ENCODE assay signal across 8 mouse cellular contexts in genomic region chr10:22819871-22820590, GRCm38 (mm10). TPM values are rescaled to one million over a fixed set of nuclear protein-coding genes. Genes with fewer than 3 reads are reported as not detected.
DNase-seq lines count a peak whose midpoint lies in the region; ATAC-seq and TF ChIP-seq lines count a peak whose summit lies in the region.

TSS of gene Tcf21 (minus strand) at chr10:22820174.

- H3K36me3 ChIP-seq in embryonic facial prominence, embryonic 11.5 days (replicated peaks; ENCODE audit: control insufficient read depth, insufficient read depth, low read depth, low read length): no peaks in the 10 kb centered on the region
- H3K36me3 ChIP-seq in limb, embryonic 15.5 days: no peaks in the 10 kb centered on the region

- no peak within 1 kb of the TSS for H3K9ac ChIP-seq in embryonic facial prominence, embryonic 11.5 days (replicated peaks; ENCODE audit: low read length)
- H3K9ac ChIP-seq in limb, embryonic 15.5 days: no peak within 1 kb of the TSS

- H3K4me2 ChIP-seq in embryonic facial prominence, embryonic 11.5 days (ENCODE audit: low read depth, low read length): no peak within 1 kb of the TSS
- H3K4me2 ChIP-seq in limb, embryonic 15.5 days: peak within 1 kb of the TSS; percentile 22; the same call in 1 of the 2 replicates

- H3K27ac ChIP-seq in embryonic facial prominence, embryonic 11.5 days (replicated peaks; ENCODE audit: low read depth, low read length): no peak within 1 kb of the TSS
- H3K27ac ChIP-seq in limb, embryonic 15.5 days: no peak within 1 kb of the TSS
- no peak within 1 kb of the TSS for H3K27ac ChIP-seq in layer of hippocampus, adult 2 months

- ATAC-seq in embryonic facial prominence, embryonic 11.5 days (replicated peaks; ENCODE audit: insufficient number of reproducible peaks, low FRiP score, low TSS enrichment, low read depth): no peak
- ATAC-seq in limb, embryonic 15.5 days (ENCODE audit: insufficient number of reproducible peaks, low FRiP score, low TSS enrichment, low read depth): no peak
- no peak for ATAC-seq in megakaryocyte, adult 5-6 weeks (ENCODE audit: poor library complexity, severe bottlenecking)

- peak within 1 kb of the TSS; percentile 14; the same call in 1 of the 2 replicates for H3K4me3 ChIP-seq in embryonic facial prominence, embryonic 11.5 days (ENCODE audit: low read depth, low read length)
- peak within 1 kb of the TSS; percentile 4 for H3K4me3 ChIP-seq in limb, embryonic 15.5 days
- H3K4me3 ChIP-seq in layer of hippocampus, adult 2 months: no peak within 1 kb of the TSS

- DNase-seq in ES-CJ7 (ENCODE audit: low read depth, low spot score): peak; percentile 10
- DNase-seq in embryonic facial prominence, embryonic 11.5 days (ENCODE audit: low spot score): peak; percentile 32
- peak; percentile 75 for DNase-seq in heart, postnatal 4 days
- DNase-seq in retina, embryonic 14.5 days (ENCODE audit: low spot score): peak; percentile 48
- no peak for DNase-seq in layer of hippocampus, adult 2 months (ENCODE audit: low spot score in 2 of 2)
- no peak for DNase-seq in thymus, postnatal 36 days

- TF ChIP-seq CTCF in layer of hippocampus, adult 2 months (conservative IDR thresholded peaks at IDR 0.05): no peak

- peaks cover 2% of the 10 kb centered on the region for H3K4me1 ChIP-seq in embryonic facial prominence, embryonic 11.5 days (ENCODE audit: control insufficient read depth, insufficient read depth, low read length)
- peaks cover 20% of the 10 kb centered on the region for H3K4me1 ChIP-seq in limb, embryonic 15.5 days

- H3K9me3 ChIP-seq in embryonic facial prominence, embryonic 11.5 days (replicated peaks; ENCODE audit: control insufficient read depth, low read length): no peaks in the 10 kb centered on the region
- H3K9me3 ChIP-seq in limb, embryonic 15.5 days: no peaks in the 10 kb centered on the region

- H3K27me3 ChIP-seq in embryonic facial prominence, embryonic 11.5 days (ENCODE audit: control insufficient read depth, insufficient read depth, low read length): peaks cover 65% of the 10 kb centered on the region
- H3K27me3 ChIP-seq in limb, embryonic 15.5 days: peaks cover 87% of the 10 kb centered on the region

- under 1% methylated on average over 20 of the region's 20 CpGs for WGBS in embryonic facial prominence, embryonic 11.5 days
- 7% methylated on average over 20 of the region's 20 CpGs for WGBS in limb, embryonic 15.5 days

RNA-seq across cellular contexts. Expression of gene Tcf21, which starts in this region (rescaled TPM):
- polyA plus RNA-seq in embryonic facial prominence, embryonic 11.5 days (2014; fragmentation: Nextera tagmentation; extraction: Ambion mirVana): 3.2 and 3.5 TPM in 2 replicates
- total RNA-seq in heart, postnatal 4 days (2021): 10 to 100 TPM; 38.6 to 44.5 TPM
- polyA plus RNA-seq in limb, embryonic 15.5 days (2015; fragmentation: Nextera tagmentation; extraction: Ambion mirVana): 0.14 and 0.19 TPM in 2 replicates
- total RNA-seq in layer of hippocampus, adult 2 months (2021): not detected
- not detected in 2 replicates for total RNA-seq in megakaryocyte, adult 5-6 weeks (2015)
- not detected in 2 replicates for total RNA-seq in megakaryocyte, adult 5-6 weeks (2017)

Comparison
In these comparisons a context has a peak if more than half of its experiments do, and no peak if none do; other contexts are left out.
1. RNA of gene Tcf21 (total RNA-seq): 38.6 to 44.5 TPM in heart, postnatal 4 days; not detected in layer of hippocampus, adult 2 months and not detected in megakaryocyte, adult 5-6 weeks; every median in the first group is over 10 times any median in the second.
2. DNase-seq: peak in ES-CJ7 (single experiment), embryonic facial prominence, embryonic 11.5 days (single experiment), heart, postnatal 4 days (single experiment) and retina, embryonic 14.5 days (single experiment); none in layer of hippocampus, adult 2 months (0 of 2) and thymus, postnatal 36 days (0 of 2).